Mouse (Mus musculus) E14TG2a.4 (cell line): Measurements from ENCODE around the gene Ptgs2.

Source experiments
- H3K27me3 ChIP-seq: 2 replicates; pipeline ENCODE4 v1.6.1; 2014; ENCODE audit warnings: low read length, control low read depth; ENCODE audit not compliant: insufficient read depth
- H3K36me3 ChIP-seq: 2 replicates; pipeline ENCODE4 v1.6.1; 2014; ENCODE audit warnings: low read length, control low read depth; ENCODE audit not compliant: insufficient read depth
- H3K4me1 ChIP-seq: replicated peaks from 2 replicates; pipeline ENCODE4 v1.6.1; 2014; ENCODE audit warnings: low read depth, low read length, control low read depth
- H3K4me3 ChIP-seq: replicated peaks from 2 replicates; pipeline ENCODE4 v1.5.1; 2014; ENCODE audit warnings: mild to moderate bottlenecking, low read length
- H3K9me3 ChIP-seq: 2 replicates; pipeline ENCODE4 v1.6.1; 2014; ENCODE audit warnings: low read length, control low read depth
- CTCF ChIP-seq: conservative IDR thresholded peaks from 2 replicates; pipeline ENCODE4 v1.5.1; 2014; ENCODE audit warnings: low read length
- NANOG ChIP-seq: IDR thresholded peaks from 2 replicates; pipeline ENCODE4 v1.6.1; 2014; ENCODE audit warnings: borderline replicate concordance, low read length, mixed read lengths
- POU5F1 ChIP-seq: IDR thresholded peaks from 2 replicates; pipeline ENCODE4 v1.6.1; 2014; ENCODE audit warnings: low read length, borderline replicate concordance

The Ptgs2 gene

GRCm38 (mm10) chr1:150097721-150098120, 2.1 kb upstream of the Ptgs2 start:
- peaks cover 9% of the 10 kb centered on the region for H3K4me1 ChIP-seq
- peaks cover 11% of the 10 kb centered on the region for H3K27me3 ChIP-seq
- TF ChIP-seq POU5F1 (no peak), CTCF (no peak), NANOG (no peak)
- H3K9me3 ChIP-seq, result peaks cover 6% of the 10 kb centered on the region; the same call in 1 of the 2 replicates
- H3K36me3 ChIP-seq, result no peaks in the 10 kb centered on the region
- no peak overlapping the region for H3K4me3 ChIP-seq

GRCm38 (mm10) chr1:150099374-150099773, 457 bp upstream of the Ptgs2 start:
- H3K27me3 ChIP-seq, result peaks cover 11% of the 10 kb centered on the region

DNA sequence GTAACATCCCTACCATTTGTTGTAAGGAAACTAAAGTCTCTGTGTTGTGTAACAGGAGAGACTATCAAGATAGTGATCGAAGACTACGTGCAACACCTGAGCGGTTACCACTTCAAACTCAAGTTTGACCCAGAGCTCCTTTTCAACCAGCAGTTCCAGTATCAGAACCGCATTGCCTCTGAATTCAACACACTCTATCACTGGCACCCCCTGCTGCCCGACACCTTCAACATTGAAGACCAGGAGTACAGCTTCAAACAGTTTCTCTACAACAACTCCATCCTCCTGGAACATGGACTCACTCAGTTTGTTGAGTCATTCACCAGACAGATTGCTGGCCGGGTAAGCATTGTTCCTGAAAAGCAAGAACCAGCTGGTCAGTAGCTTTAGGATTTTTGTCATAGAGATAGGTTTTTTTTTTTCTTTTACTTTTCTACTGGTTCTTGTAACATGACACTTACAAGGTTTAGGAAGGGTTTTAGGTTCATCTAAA, 4.4 kb downstream of the Ptgs2 start:
- Histone ChIP-seq H3K36me3 (no peaks in the 10 kb centered on the region), H3K9me3 (no peaks in the 10 kb centered on the region), H3K4me1 (peaks cover 8% of the 10 kb centered on the region), H3K27me3 (peaks cover 10% of the 10 kb centered on the region), H3K4me3 (no peak overlapping the region)
- TF ChIP-seq NANOG (no peak), CTCF (no peak)

More at GRCm38 (mm10) chr1:150099374-150099773, 457 bp upstream of the Ptgs2 start:
- H3K36me3 ChIP-seq, result no peaks in the 10 kb centered on the region
- H3K9me3 ChIP-seq, result no peaks in the 10 kb centered on the region
- peaks cover 9% of the 10 kb centered on the region for H3K4me1 ChIP-seq
- H3K4me3 ChIP-seq, result peak overlapping the region; percentile 76
- TF ChIP-seq NANOG (no peak), POU5F1 (no peak), CTCF (no peak)

DNA sequence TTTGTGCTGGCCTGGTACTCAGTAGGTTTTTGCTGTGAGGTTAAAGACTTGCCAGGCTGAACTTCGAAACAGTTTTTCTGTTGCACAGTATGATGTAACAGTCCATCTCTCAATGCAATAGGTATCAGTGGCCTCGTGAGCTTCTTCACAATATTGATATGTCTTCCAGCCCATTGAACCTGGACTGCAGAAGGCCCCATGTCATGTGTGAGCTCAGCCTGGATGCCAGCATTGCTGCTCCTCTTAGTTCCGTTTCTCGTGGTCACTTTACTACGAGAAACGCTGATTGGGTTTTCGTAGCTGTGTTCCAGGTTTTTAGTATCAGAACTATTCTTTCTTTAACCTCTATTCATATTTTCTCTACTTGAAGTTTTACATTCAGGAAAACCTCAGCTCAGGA, 6.9 kb downstream of the Ptgs2 start:
- TF ChIP-seq POU5F1 (no peak), NANOG (no peak), CTCF (no peak)
- no peak overlapping the region for H3K4me3 ChIP-seq
- H3K9me3 ChIP-seq, result no peaks in the 10 kb centered on the region
- no peaks in the 10 kb centered on the region for H3K27me3 ChIP-seq
- no peaks in the 10 kb centered on the region for H3K36me3 ChIP-seq
- no peaks in the 10 kb centered on the region for H3K4me1 ChIP-seq

- Histone ChIP-seq H3K27me3 (no peaks in the 10 kb centered on the region), H3K4me1 (0 out of 2 replicates have a peak, but pooled peaks cover 1% of the 10 kb centered on the region), H3K36me3 (no peaks in the 10 kb centered on the region), H3K9me3 (no peaks in the 10 kb centered on the region), H3K4me3 (no peak overlapping the region)
- TF ChIP-seq CTCF (no peak), POU5F1 (no peak), NANOG (no peak)
Observed at GRCm38 (mm10) chr1:150109591-150109990, 9.8 kb downstream of the Ptgs2 start.

DNA sequence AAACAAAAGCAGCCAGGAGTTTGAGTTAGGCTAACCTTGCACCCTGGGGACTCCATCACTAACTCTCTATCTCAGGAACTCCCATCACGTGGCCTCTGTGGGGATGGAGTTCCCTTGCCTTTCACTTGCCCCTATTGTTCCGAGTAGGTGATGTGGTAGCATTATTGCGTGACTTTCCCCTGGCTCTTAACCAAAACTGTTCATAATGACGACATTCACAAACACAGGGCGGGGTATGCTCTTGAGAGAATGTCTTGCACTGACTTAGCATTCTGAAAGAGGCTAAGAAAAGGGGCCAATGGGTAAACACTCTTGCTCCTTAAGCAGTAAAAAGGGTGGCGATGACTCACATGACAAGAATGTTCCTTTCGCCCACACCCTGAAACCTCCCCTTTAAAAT, 15.5 kb downstream of the Ptgs2 start:
- no peak for TF ChIP-seq CTCF
- TF ChIP-seq POU5F1, result no peak
- TF ChIP-seq NANOG, result peak; percentile 10; the same call in 1 of the 2 replicates
- no peaks in the 10 kb centered on the region for H3K9me3 ChIP-seq
- no peak overlapping the region for H3K4me3 ChIP-seq
- H3K36me3 ChIP-seq, result no peaks in the 10 kb centered on the region
- H3K27me3 ChIP-seq, result no peaks in the 10 kb centered on the region
- H3K4me1 ChIP-seq, result peaks cover 20% of the 10 kb centered on the region

DNA sequence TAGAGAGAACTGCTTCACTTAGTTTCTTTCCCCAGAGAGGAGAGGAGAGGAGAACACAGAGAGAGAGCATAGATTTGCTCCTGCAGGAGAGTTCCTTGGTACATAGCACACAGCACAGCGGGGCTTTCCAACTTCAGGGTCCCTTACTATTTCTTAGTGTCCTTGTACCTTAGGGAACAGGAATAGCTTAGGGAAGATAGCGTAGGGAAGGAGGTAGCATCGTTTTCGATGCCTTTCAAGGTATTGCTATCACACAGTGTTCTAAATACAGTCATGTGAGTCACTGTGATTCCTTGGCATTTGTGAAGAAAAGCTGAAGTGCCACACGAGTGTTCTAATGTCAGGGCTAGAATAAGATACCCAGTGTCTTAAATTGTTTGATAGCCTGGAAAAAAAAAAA, 18.5 kb downstream of the Ptgs2 start:
- no peaks in the 10 kb centered on the region for H3K9me3 ChIP-seq
- no peak overlapping the region for H3K4me3 ChIP-seq
- no peaks in the 10 kb centered on the region for H3K36me3 ChIP-seq
- no peak for TF ChIP-seq POU5F1
- no peak for TF ChIP-seq NANOG
- H3K27me3 ChIP-seq, result no peaks in the 10 kb centered on the region
- peaks cover 25% of the 10 kb centered on the region for H3K4me1 ChIP-seq

- H3K4me3 ChIP-seq, result no peak overlapping the region
- H3K36me3 ChIP-seq, result no peaks in the 10 kb centered on the region
- no peaks in the 10 kb centered on the region for H3K27me3 ChIP-seq
- H3K4me1 ChIP-seq, result peaks cover 5% of the 10 kb centered on the region; the same call in 1 of the 2 replicates
- no peak for TF ChIP-seq POU5F1
- no peak for TF ChIP-seq NANOG
- TF ChIP-seq CTCF, result no peak
- peaks cover 8% of the 10 kb centered on the region; the same call in 1 of the 2 replicates for H3K9me3 ChIP-seq
Observed at GRCm38 (mm10) chr1:150125568-150125967, 25.7 kb downstream of the Ptgs2 start.

GRCm38 (mm10) chr1:150130070-150130469, 30.2 kb downstream of the Ptgs2 start:
- no peaks in the 10 kb centered on the region for H3K27me3 ChIP-seq
- no peaks in the 10 kb centered on the region for H3K4me1 ChIP-seq
- peaks cover 8% of the 10 kb centered on the region; the same call in 1 of the 2 replicates for H3K9me3 ChIP-seq
- no peaks in the 10 kb centered on the region for H3K36me3 ChIP-seq
- TF ChIP-seq NANOG, result no peak
- TF ChIP-seq CTCF, result no peak
- no peak for TF ChIP-seq POU5F1
- no peak overlapping the region for H3K4me3 ChIP-seq
